Mouse (Mus musculus) midbrain, embryonic 15.5 days (tissue): ENCODE measurements around the gene Olfr582. TPM values are rescaled to one million over a fixed set of nuclear protein-coding genes. Genes with fewer than 3 reads are reported as not detected.

Source experiments
- ATAC-seq: fragments of 200-750 bp; cut with Nextera tagmentation; replicated peaks from 2 replicates; pipeline ENCODE4 v1.8.0; 2017; ENCODE audit warnings: moderate TSS enrichment
- H3K27ac ChIP-seq: fragments of 300-500 bp; sonication (generic); 2 replicates; pipeline ENCODE4 v1.5.1; 2015; ENCODE audit warnings: mild to moderate bottlenecking, inconsistent platforms
- H3K27me3 ChIP-seq: fragments of 300-500 bp; sonication (generic); replicated peaks from 2 replicates; pipeline ENCODE4 v1.6.1; 2015; ENCODE audit warnings: inconsistent platforms
- H3K36me3 ChIP-seq: fragments of 300-500 bp; sonication (generic); replicated peaks from 2 replicates; pipeline ENCODE4 v1.6.1; 2015; ENCODE audit warnings: inconsistent platforms
- H3K4me1 ChIP-seq: fragments of 300-500 bp; sonication (generic); 2 replicates; pipeline ENCODE4 v1.6.1; 2015; ENCODE audit warnings: inconsistent platforms
- H3K4me2 ChIP-seq: fragments of 300-500 bp; sonication (generic); 2 replicates; pipeline ENCODE4 v1.6.1; 2015; ENCODE audit warnings: inconsistent platforms, mild to moderate bottlenecking, moderate library complexity
- H3K4me3 ChIP-seq: fragments of 300-500 bp; sonication (generic); 2 replicates; pipeline ENCODE4 v1.5.1; 2015; ENCODE audit warnings: mild to moderate bottlenecking, inconsistent platforms
- H3K9ac ChIP-seq: fragments of 300-500 bp; sonication (generic); 2 replicates; pipeline ENCODE4 v1.6.1; 2015; ENCODE audit warnings: mild to moderate bottlenecking, inconsistent platforms
- H3K9me3 ChIP-seq: fragments of 300-500 bp; sonication (generic); 2 replicates; pipeline ENCODE4 v1.6.1; 2016; ENCODE audit warnings: inconsistent platforms
- WGBS: fragments of 180-500 bp; shearing (Covaris S2); methylation state at CpG from one replicate; pipeline ENCODE4 v1.1.7; 2015; ENCODE audit warnings: mixed read lengths; 5-methylcytosine and 5-hydroxymethylcytosine counted together
- polyA plus RNA-seq: library from polyadenylated mRNA; unstranded; fragments of >200 nt; fragmentation: Nextera tagmentation; extraction: Ambion mirVana; gene quantifications from 2 replicates; pipeline ENCODE4 v1.2.1, GENCODE M21; 2015

The Olfr582 gene
- polyA plus RNA-seq: not detected in 2 replicates

- Histone ChIP-seq H3K9me3 (no peaks in the 10 kb centered on the region), H3K4me2 (no peak within 1 kb of the TSS), H3K4me3 (no peak within 1 kb of the TSS), H3K4me1 (no peaks in the 10 kb centered on the region), H3K27me3 (no peaks in the 10 kb centered on the region), H3K9ac (no peak within 1 kb of the TSS), H3K36me3 (no peaks in the 10 kb centered on the region), H3K27ac (no peak within 1 kb of the TSS)
- ATAC-seq: no peak
Observed at GRCm38 (mm10) chr7:103037724-103038123, at the start of gene Olfr582. Gene Olfr582 (plus strand): TSS chr7:103038024.

- no peak within 1 kb of the TSS for H3K4me2 ChIP-seq
- no peak within 1 kb of the TSS for H3K27ac ChIP-seq
- H3K4me1 ChIP-seq: no peaks in the 10 kb centered on the region
- no peak within 1 kb of the TSS for H3K4me3 ChIP-seq
- no peak for ATAC-seq
- WGBS: 76% methylated on average over 3 of the region's 3 CpGs
- H3K9me3 ChIP-seq: no peaks in the 10 kb centered on the region
- no peaks in the 10 kb centered on the region for H3K27me3 ChIP-seq
- no peaks in the 10 kb centered on the region for H3K36me3 ChIP-seq
- H3K9ac ChIP-seq: no peak within 1 kb of the TSS
Observed at GRCm38 (mm10) chr7:102989224-102989623, 48.6 kb upstream of the Olfr582 start, which contains the start of gene Olfr578. Gene Olfr578 (minus strand): TSS chr7:102989324.

GRCm38 (mm10) chr7:103051000-103051399 lies 13.2 kb downstream of the Olfr582 start, which contains the start of gene Olfr583:
Gene Olfr583 (plus strand): TSS chr7:103051300.
- Histone ChIP-seq H3K4me2 (no peak within 1 kb of the TSS), H3K36me3 (no peaks in the 10 kb centered on the region), H3K4me3 (no peak within 1 kb of the TSS), H3K27me3 (no peaks in the 10 kb centered on the region), H3K9me3 (no peaks in the 10 kb centered on the region), H3K9ac (no peak within 1 kb of the TSS), H3K4me1 (no peaks in the 10 kb centered on the region), H3K27ac (no peak within 1 kb of the TSS)
- no peak for ATAC-seq
- 93% methylated on average over 1 of the region's 1 CpGs for WGBS

GRCm38 (mm10) chr7:103081585-103081984 lies 43.8 kb downstream of the Olfr582 start, which contains the start of gene Olfr584:
Gene Olfr584 (plus strand): TSS chr7:103081885.
- Histone ChIP-seq H3K4me1 (no peaks in the 10 kb centered on the region), H3K36me3 (no peaks in the 10 kb centered on the region), H3K4me2 (no peak within 1 kb of the TSS), H3K9ac (no peak within 1 kb of the TSS), H3K9me3 (peaks cover 5% of the 10 kb centered on the region), H3K27me3 (no peaks in the 10 kb centered on the region), H3K4me3 (no peak within 1 kb of the TSS), H3K27ac (no peak within 1 kb of the TSS)
- WGBS: 87% methylated on average over 1 of the region's 1 CpGs
- no peak for ATAC-seq

Other genes starting within 250 kb of the Olfr582 start
- gene Olfr564, start 234.5 kb upstream of the Olfr582 start, polyA plus RNA-seq: not detected in 2 replicates
- not detected in 2 replicates for gene Olfr566, start 179.3 kb upstream of the Olfr582 start, polyA plus RNA-seq
- not detected in 2 replicates for gene Olfr568, start 160.9 kb upstream of the Olfr582 start, polyA plus RNA-seq
- not detected in 2 replicates for gene Olfr569, start 147.1 kb upstream of the Olfr582 start, polyA plus RNA-seq
- not detected in 2 replicates for gene Olfr570, start 143.4 kb upstream of the Olfr582 start, polyA plus RNA-seq
- gene Olfr571, start 120.5 kb upstream of the Olfr582 start, polyA plus RNA-seq: not detected in 2 replicates
- gene Olfr572, start 113.6 kb upstream of the Olfr582 start, polyA plus RNA-seq: not detected in 2 replicates
- gene Olfr573-ps1, start 95.4 kb upstream of the Olfr582 start, polyA plus RNA-seq: not detected in 2 replicates
- gene Olfr574, start 89.6 kb upstream of the Olfr582 start, polyA plus RNA-seq: not detected in 2 replicates
- not detected in 2 replicates for gene Olfr575, start 79.2 kb upstream of the Olfr582 start, polyA plus RNA-seq
- gene Olfr576, start 75.4 kb upstream of the Olfr582 start, polyA plus RNA-seq: not detected in 2 replicates
- gene Olfr577, start 62.1 kb upstream of the Olfr582 start, polyA plus RNA-seq: not detected in 2 replicates
- not detected in 2 replicates for gene Olfr578, start 48.7 kb upstream of the Olfr582 start, polyA plus RNA-seq
- gene Olfr583, start 13.3 kb downstream of the Olfr582 start, polyA plus RNA-seq: not detected in 2 replicates
- not detected in 2 replicates for gene Olfr584, start 43.9 kb downstream of the Olfr582 start, polyA plus RNA-seq
- not detected in 2 replicates for gene Olfr585, start 59.7 kb downstream of the Olfr582 start, polyA plus RNA-seq
- gene Olfr586, start 87.6 kb downstream of the Olfr582 start, polyA plus RNA-seq: not detected in 2 replicates
- not detected in 2 replicates for gene Olfr588-ps1, start 102.9 kb downstream of the Olfr582 start, polyA plus RNA-seq
- gene Olfr589, start 118.3 kb downstream of the Olfr582 start, polyA plus RNA-seq: not detected in 2 replicates
- not detected in 2 replicates for gene Olfr591, start 140.3 kb downstream of the Olfr582 start, polyA plus RNA-seq
- not detected in 2 replicates for gene Olfr592, start 146.8 kb downstream of the Olfr582 start, polyA plus RNA-seq
- gene Olfr593, start 173.8 kb downstream of the Olfr582 start, polyA plus RNA-seq: not detected in 2 replicates
- not detected in 2 replicates for gene Olfr594, start 179.0 kb downstream of the Olfr582 start, polyA plus RNA-seq
- gene Usp17ld, start 214.5 kb downstream of the Olfr582 start, polyA plus RNA-seq: not detected in 2 replicates